Mouse (Mus musculus) layer of hippocampus, adult 11-12 months (tissue): ENCODE results near the gene Paqr5.

Source experiments
- DNase-seq: peaks from one replicate; pipeline ENCODE4 v3.0.0; 2022; ENCODE audit warnings: low spot score

Paqr5 gene

GRCm38 (mm10) chr9:62026600-62026999, at the start of gene Paqr5:
Gene Paqr5, minus strand, starts transcription at chr9:62026856.
- DNase-seq: no peak

DNA sequence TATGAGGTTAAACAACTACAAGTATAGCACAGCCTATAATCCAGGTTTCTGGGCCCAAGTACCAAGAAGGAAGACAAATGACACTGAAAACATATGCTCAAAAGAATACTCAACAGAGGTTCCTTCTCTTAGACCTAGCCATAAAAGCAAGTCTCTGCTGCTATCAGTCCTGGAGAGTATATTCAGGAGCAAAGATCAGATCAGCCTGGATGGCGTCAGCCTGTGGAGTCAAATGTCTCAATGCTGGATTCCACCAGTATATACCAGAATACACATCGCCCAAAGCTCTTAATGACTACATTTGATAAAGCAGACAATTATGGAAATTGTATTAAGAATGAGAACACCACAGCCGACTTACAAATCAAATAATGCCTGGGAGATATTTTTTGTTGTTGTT, 35.6 kb upstream of the Paqr5 start:
- DNase-seq: no peak

- no peak for DNase-seq
These were observed 33.8 kb upstream of the Paqr5 start for GRCm38 (mm10) chr9:62060431-62060830.

- DNase-seq: no peak
These were observed 33.3 kb upstream of the Paqr5 start for GRCm38 (mm10) chr9:62059941-62060340.

DNA sequence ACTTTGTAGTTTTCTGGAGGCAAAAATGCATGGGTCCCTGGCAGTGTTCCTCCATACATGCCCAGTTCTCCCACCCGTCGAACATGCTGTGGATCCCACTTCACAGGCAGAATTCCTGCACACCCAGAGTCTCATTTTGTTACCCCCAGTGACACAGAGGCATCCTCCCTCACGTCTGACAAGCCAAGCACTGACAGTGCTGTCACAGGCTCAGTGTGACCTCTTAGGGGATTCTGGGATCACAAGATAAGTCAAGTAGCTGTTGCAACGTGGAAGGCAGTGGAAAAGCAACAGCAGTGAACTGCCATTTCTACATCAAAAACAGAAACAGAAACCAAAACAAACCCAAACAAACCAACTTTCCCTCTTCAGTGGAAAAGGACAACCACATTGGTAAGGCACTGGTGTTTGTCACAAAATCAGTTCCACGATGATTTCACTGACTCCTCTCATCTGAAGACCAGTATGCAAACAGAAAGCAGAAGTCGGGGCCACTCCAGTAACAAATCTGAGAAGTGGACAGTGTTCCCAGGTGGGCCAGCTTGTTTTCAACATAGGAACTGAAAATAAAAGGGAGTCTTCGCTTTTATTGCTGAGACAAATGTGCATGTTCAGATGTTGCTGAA, 31.3 kb upstream of the Paqr5 start:
- DNase-seq: no peak

DNA sequence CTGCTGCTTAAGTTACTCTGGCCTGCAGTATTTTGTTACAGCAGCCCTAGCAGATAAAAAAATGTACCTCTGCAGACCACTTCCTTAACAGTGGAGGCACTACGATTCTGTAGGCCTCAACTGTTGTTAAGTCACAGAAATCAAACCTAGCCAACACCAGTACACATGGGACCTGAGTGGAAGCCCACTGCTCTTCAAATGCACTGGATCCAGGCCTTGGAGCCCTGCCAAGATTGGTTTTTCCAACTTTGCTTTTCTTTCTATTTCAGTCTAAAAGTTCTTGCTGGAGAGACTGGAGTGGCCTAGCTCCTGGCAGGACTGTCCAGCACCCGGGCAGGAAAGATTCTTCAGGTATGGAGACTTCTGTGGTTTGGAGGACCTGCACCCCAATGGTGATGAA, 29.6 kb upstream of the Paqr5 start:
- no peak for DNase-seq

- peak; percentile 17 for DNase-seq
These were observed 24.1 kb upstream of the Paqr5 start for GRCm38 (mm10) chr9:62050801-62051200.

DNA sequence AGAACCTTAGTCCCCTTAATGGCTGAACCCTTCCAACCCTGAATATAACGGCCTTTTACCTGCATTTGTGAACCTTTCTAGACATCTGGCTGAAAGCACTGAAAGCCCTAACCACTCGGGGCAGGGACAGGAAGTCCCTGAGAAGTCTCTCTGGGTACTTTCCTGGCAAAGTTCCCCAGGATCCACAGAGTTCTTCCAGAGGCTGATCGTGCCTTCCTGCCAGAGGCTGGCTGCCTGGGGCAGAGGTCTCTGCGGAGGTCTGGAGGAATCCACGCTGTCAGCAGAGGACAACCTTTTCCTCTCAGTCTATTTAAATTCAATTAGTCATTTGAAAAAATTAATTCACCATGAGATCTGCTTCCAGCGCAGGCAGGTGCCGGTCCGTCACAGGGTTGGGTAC, 22.5 kb upstream of the Paqr5 start:
- DNase-seq: no peak

GRCm38 (mm10) chr9:62042167-62042566, 15.5 kb upstream of the Paqr5 start:
- DNase-seq: no peak

DNA sequence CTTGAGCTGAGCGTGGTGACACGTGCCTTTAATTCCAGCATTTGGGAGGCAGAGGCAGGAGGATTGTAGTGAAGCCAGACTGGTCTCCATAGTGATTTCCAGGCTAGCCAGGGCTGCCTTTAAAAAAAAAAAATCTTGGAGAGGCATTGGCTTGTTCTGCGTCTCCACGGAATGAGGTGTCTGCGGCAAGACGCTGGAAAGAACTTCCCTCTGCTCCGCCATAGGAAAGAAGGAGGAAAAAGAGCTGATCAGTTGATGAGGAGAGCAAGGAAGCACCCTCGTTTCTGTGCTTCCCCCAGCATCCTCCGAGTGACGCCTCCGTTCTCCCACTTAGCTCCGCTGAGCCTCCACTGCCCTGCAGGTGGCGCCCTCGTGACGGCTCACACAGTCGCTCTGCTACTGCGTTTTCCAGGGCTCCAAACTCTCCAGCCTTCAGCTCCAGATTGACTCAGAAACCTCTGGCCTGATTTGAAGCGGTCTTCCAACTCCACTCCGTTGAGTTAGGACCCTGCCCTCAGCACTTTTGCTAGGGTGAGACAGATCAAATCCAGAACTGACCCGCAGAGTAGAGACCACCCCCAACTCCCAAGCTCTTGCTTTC, 13.5 kb upstream of the Paqr5 start:
- peak; percentile 87 for DNase-seq

DNA sequence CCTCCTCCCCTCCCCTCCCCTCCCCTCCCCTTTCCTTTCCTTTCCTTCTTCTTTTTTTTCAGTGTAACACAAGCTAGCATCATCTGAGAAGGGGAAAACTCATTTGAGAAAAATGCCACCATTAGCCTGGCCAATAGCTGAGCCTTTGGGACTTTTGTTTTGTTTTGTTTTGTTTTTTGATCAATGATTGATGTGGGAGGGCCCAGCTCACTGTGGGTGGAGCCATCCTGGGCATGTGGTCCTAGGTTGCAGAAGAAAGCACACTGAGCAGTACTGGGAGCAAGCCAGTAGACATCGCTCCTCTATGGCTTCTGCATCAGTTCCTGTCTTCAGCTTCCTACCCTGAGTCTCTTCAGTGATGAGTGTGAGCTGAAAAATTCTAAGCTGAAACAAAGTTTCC, 9.2 kb upstream of the Paqr5 start:
- no peak for DNase-seq

DNA sequence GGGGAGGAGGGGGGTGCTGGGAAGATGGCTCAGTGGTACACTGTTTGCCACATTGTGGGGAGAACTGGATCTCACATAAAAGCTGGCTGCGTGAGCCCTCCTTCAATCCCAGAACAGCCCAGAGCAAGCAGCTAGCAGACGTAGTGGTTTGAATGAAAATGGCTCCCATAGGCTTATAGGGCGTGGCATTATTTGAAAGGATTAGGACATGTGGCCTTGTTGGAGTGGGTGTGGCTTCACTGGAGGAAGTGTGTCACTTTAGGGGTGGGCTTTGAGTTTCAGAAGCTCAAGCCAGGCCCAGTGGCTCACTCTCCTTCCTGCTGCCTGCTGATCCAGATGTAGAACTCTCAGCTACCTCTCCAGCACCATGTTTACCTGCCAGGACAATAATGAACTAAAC, 5.5 kb upstream of the Paqr5 start:
- no peak for DNase-seq

DNA sequence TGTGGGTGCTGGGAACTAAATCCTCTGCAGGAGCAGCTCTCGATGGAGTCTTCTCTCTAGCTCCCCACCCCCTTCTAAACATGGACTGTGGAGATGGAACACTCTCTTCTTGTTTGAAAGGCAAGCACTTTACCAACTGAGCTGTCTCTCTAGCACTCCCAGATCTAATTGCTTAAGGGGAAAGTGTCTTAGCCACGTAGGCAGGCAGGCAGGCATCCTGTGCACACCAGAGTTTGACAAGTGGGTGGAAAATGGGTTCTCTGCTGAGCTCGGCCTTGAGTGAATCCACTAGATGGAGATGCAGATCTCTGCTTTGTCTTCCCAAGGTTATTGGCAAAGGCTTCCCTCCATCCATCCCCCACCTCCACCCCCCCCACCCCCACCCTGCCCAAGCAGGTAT, 1.4 kb upstream of the Paqr5 start:
- DNase-seq: no peak

DNA sequence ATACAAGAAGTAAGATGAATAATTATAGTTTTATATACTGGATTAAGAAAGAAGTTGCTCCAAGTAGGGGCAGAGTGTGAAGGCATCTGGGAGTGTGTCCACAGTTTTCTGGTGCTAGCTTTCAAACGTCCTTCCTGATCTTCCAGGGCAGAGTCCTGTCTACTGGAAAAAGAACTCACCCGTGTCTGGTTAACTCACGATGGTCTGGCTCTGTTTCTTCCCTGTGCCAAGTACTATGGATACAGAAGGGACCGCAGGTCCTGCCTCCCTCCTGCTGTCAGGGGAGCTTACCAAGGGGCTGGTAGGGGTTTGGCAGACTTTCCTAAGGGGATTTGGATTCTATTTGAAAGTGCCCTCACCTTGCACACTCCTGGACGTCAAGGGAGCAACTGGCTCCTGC, 1.6 kb downstream of the Paqr5 start:
- no peak for DNase-seq

GRCm38 (mm10) chr9:62023879-62024278, 2.8 kb downstream of the Paqr5 start:
- no peak for DNase-seq

DNA sequence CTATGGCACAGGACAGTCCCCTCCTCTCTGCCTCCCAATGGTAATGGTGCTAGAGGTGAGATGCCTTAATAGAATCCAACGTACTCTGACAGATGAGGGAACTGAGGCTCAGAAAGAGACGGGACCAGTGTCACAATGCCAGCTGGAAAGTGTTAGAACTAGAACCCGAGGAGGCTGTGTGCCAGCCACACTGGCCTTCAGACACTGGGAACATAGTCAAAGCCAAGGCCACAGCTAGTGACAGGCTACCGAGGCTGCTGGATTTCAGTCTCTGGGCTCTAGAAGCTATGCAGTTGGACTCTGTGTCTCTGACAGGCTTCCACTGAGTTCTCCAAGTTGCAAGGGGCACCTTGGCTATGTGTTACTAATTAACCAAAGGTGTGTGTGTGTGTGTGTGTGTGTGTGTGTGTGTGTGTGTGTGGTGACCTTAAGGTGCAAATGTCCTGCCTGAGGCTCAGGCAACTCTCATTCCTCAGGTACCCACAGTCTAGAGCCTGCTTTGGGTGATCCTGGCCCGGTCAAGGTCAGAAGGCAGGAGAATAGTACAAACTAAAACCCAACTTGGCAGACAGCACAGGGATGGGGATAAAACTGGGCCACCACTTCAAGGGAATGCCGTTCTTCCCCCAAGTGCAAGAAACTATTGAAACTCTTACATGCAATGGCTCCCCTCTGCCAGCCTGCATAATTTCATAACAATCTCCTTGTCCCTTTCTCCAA, 3.5 kb downstream of the Paqr5 start:
- DNase-seq: no peak

DNA sequence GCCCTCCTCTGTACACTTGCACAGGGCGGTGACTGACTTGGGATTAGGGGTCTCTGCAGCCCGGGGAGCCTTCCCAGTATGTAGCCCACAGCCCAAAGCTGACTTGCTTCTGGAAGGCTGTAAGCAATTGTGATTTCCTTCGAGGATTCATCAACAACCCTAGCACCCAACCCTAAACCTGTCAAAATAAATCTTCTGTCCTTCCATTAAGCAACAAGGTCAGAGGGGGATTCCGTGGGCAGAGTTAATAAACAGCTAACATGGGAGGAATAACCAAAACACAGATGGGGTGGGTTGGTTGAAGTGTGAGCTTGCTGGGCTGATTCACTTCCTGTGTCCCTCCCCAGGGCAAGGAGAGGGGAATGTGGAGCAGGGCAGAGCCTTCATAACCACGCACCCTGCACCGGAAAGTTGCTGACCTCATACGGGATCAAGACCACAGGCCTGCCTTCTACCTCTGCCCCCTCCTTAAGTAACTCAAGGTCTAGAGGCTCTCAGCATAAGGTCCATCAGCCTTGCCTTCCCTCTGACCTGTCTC, 5.0 kb downstream of the Paqr5 start:
- no peak for DNase-seq

DNA sequence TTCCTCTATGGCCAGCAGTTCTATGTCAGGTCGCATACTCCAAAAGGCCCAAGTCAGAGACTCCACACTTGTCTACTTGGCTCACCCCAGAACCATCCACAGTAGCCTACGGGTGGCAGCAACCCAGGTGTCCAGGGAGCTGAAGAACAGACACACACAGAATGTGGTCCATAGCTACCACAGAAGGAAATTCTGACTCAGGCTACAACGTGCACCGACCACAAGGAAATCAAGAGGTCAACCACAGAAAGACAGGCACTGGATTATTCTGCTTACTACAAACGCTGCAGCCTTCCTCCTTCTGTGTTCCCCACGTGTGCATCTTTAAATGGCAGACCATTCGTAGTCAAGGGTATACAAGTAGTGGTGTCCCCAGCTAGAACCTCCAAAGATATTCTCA, 6.4 kb downstream of the Paqr5 start:
- DNase-seq: no peak

DNA sequence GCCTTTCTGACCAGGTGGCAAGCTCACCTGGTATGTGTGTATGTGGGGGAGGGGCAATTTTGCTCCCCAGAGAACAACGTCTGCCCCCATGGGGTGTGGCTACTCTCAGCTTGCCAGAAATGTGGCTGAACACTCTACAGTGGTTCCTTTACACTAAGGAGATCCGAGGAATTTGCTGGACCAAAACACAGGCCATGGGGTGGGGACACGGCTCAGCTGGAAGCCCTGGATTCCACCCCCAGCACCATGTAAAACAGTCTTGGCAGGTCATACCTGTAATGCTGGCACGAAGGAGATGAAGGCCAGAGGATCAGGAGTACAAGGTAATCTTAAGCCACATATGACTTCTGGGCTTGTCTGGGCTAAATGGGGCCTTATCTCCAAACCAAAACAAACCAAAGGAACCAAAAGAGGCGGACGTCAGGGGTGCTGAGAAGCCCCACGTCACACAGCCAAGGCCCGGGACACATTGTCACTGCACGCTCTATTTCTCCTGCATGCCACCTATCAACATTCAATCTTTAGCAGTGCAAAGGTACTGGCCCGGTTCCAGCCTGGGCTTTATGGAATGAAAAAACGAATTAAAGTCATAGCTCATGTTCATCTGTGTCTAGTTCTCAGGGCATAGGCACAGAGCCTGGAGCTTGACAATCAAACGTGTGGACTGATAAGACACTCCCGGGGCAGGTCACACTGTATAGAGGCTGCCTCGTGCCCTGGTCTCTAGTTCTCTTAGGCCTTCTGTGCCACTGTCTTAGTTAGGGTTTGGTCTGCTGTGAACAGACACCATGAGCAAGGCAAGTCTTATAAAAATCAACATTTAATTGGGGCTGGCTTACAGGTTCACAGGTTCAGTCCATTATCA, 8.2 kb downstream of the Paqr5 start:
- DNase-seq: no peak

GRCm38 (mm10) chr9:62017329-62017728, 9.3 kb downstream of the Paqr5 start:
- no peak for DNase-seq

GRCm38 (mm10) chr9:62015504-62015903, 11.2 kb downstream of the Paqr5 start:
- DNase-seq: no peak

DNA sequence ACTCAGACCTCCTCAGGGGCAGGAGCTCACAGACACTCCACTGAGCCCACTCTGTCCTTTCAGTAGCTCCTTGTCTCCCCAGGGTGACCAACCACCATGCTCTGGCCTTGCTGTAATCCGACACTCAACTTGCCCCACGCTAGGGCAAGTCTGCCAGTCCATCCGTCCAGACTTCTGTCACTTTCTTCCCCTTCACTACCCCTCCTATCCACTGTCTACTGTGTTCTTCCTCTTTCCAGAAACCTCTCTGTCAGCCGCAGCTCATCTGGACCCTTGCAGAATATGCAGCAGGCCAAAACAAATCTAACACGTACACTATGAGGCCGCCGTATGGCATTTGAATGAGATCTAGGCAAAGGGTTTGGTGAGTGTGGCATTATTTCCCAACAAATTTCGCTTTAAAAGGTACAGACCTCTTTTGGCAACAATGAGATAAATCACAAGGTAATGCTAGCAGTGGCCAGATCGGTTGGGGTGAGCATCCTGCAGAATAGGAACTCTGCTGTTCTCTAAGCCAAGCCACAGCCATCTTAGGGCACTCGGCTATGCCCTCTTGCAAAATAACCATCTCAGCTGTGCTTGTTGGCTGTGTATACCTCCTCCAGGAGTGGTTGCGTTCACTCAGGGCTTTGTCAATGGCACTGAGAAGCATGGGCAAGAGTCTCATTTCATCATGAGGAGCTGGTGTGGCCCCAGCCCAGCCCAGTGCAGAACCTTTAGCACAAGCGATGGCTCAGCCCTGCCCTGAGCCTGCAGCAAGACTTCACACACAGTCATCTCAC, 13.1 kb downstream of the Paqr5 start:
- DNase-seq: no peak
